Mouse (Mus musculus) kidney, postnatal 25 days (tissue): Measurements from ENCODE around the gene Cenpv.

Source experiments
- DNase-seq, 2 experiments: peaks; one replicate each; pipeline ENCODE4 v3.0.0; 2021; ENCODE audit warnings: mixed read lengths in 2 of 2

Cenpv gene

DNA sequence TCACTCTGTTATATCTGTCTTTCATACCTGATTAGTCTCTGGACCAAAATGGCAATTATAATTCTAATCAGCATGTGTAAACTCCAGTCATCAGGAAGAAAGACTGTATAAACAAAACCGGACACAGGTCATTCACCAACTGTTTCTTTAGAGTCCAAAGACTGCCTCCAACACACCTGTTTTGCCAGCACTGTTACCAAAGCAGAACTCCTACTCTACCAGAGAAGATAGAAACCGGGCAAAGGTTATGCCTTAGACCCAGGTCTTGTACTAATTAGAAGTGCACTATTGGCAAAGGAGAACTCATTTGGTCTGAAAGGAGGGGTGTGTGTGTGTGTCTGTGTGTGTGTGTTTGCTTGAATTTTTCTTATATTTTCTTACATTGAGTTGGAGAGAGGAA lies 38.5 kb downstream of the Cenpv start:
- DNase-seq = no peak

DNA sequence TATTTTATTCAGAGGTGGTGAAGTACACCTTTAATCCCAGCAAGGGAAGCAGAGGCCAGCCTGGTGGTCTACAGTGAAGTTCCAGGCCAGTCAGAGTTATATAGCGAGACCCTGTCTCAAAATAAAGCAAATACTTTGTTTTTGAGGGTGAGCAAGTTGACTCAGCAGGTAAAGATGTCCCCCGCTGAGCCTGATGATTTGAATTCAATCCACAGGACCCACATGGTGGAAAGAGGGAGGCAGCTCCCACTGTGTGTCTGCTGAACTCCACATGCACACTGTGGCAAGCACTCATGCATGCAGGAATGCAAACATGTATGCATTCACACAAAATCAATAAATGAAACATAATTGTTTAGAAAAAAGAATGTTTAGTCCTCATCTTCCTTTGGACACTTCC lies 40.3 kb downstream of the Cenpv start:
- DNase-seq = no peak

DNA sequence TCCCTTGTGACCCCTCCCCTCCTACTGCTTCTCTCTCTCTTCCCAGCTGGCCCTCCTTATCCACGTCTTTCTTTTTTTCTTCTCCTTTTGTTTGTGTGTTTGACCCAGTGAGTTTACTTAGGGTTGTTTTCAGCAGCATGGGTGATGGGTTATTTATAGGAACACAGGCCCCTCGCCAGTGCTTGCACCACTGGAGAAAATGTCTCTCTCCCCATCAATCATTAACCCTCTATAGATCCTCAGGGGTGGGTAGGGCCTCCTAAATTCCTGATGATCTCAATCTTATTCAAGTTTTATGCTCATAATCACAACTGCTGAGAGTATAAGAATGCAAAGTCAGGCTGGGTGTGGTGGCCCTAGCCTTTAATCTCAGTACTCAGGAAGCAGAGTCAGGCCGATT lies 41.9 kb downstream of the Cenpv start:
- DNase-seq = no peak

DNA sequence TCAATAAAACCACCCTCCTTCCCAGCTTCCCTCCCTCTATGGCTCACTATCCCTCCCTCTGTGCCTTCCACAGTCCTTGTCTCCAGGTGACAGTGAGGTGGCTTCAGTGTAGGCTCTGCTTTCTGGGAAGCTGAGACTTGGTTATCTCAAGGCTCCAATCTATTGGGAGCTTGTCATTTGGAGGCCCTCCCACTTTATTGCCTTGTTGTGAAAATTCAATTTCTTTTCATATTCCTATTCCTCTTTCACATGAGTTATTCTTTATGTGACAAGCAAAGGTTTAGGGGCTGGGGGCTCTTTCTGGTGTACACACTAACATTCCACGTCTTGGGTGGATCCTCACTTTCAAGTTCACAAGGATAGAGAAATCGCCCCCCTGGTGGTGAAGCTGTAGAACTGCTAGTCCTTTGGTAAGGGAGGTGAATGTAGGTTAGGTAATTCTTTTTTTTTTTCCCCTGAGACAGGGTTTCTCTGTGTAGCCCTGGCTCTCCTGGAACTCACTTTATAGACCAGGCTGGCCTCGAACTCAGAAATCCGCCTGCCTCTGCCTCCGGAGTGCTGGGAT lies 42.8 kb downstream of the Cenpv start:
- DNase-seq = no peak

DNA sequence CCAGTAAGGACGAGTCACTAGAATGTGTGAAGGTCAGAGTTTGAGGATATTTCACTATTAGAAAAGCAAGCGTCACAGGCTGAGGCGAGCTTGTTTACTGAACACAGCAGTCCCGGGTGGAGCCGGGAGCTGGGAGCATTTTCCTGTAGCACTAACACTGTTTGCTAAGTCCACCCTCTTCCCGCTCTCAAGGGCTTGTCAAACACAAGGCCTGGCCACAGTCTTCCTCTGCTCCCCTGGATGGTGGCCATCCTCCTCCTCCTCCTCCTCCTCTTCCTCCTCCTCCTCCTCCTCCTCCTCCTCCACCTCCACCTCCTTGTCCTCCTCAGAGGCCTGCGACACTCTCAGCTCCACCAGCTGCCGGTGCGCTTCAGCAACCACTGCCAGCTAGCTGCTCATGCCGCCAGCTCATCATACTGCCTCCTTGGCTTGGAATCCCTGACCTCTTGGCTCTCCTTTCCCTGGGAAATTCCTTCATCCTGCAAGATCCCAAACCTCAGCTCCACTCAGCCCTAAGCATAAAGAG lies 43.7 kb downstream of the Cenpv start:
- peak; percentile 56 to 72 for DNase-seq

DNA sequence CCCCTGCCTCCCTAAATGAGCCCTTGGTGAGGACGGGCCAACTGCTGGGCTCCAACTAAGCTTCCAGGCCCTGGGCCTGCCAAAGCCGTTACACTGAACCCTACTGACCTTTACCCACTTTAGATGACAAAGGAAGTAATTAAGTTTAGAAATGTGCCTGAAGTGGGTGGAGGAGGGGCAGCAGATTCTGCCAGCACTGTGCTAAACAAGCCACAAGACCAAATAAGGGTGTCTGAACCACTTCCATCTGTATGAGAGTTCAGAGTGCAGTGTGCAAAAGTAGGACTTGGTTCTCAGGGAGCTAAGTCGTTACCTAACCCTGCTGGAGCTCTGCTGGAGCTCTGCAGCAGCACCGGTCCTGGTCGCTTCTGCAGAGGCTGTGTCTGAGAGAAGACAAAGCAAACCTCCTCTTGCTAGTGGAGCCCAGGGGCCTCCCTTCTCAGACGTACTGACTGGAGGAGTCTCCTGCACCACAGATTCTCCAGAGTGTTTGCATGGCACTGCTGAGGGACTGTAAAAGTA lies 44.2 kb downstream of the Cenpv start:
- DNase-seq = peak; percentile 89 to 93

DNA sequence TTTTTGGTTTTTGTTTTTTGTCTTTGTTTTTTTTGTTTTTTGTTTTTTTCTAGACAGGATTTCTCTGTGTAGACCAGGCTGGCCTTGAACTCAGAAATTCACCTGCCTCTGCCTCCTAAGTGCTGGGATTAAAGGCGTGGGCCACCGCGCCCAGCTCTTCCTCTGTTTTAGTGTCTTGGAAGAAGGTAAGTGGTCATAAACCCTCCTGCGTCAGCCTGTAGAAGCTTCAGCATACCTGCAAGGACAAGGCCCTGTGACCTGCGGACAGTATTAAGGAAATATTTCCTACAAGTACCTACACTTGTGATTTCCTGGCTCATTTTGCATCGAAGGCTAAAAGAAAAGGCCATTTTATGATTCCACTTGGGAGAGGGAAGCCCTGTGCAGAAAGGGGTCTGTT lies 45.4 kb downstream of the Cenpv start:
- DNase-seq = no peak

DNA sequence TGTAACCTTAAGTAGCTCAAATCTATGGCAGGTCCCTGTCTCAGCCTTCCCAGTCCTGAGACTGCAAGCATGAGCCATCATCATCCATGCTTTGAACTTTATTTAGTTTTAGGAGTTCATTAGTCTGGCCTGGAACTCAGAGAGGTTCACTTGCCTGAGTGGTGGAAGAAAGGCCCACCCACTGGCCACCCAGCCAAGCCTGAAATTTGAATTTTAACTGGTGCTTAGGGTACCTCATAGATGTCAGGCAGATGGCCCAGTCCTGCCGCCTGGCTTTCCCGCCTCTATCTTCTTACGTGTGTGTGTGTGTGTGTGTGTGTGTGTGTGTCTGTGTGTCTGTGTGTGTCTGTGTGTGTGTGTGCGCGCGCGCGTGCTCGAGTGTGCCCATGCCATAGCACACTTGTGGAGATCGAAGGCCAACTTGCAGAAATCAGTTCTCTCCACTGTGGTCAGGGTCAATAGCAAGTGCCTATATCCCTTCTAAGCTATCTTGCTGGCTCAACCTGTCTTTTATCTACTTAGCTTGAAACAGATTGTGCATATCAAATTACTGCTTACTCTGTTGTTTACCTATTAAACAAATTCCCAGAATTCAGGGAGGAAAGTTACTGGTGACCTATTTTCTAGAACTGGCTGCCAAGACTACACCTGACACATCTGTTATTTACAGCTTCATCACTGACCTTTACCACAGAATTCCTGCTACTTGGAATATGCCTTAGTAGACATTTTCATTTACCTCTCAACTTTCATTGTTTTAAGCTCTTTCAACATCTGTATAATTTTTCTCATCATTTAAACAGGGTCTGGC lies 51.3 kb downstream of the Cenpv start:
- peak in 1 of 2 experiments; percentile 23 for DNase-seq

DNA sequence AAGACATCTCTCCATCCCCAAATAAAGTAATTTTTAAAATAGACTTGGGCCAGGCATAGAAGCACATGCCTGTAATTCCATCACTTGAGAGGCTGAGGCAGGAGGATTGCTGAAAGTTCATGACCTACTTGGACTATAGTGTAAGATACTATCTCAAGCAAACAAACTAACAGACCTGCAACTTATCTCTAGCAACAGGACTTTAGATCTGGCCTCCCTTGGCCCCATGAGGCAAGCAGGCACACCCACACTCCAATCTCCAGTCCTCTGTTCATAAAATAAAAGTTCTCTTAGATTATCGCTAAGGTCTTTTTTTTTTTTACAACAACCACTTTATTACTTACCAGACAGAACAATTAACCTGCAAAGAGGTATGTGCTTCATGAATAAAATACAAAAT lies 52.1 kb downstream of the Cenpv start:
- DNase-seq = no peak

DNA sequence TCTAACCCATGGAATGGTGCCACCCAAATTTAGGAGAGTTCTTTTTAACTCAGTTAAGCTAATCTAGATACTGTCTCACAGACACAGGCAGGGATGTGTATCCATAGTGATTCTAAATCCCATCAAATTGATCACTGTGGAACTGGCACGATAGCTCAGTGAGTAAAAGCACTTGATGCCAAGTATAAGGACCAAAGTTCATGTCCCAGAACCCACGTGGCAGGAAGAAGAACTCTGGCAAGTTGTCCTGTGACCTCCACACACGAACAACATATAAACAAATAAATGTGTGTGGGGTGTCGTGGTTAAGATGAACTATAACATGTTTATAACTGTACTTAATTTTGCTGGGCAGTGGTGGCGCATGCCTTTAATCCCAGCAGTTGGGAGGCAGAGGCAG lies 59.5 kb downstream of the Cenpv start:
- DNase-seq = peak; percentile 25 to 60

DNA sequence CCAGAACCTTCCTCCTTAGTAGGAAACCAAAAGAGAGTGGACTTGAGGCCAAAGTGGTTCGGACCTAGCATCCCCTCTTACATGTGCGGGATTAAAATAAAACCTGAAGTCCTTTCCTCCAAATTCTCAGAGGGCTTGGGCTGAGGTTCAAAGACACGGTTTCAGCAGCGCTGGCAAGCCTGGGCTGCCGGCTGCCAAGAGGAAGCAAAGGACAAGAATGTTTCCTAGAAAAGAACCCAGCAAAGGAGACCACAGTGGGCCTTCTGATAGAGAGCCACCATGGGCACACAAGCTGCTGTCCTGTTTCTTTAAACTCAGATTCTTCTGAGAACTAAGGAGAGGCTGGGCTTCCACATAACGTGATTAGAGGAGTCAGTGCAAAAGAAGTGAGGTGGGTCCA lies 60.1 kb downstream of the Cenpv start:
- peak; percentile 28 to 65 for DNase-seq

DNA sequence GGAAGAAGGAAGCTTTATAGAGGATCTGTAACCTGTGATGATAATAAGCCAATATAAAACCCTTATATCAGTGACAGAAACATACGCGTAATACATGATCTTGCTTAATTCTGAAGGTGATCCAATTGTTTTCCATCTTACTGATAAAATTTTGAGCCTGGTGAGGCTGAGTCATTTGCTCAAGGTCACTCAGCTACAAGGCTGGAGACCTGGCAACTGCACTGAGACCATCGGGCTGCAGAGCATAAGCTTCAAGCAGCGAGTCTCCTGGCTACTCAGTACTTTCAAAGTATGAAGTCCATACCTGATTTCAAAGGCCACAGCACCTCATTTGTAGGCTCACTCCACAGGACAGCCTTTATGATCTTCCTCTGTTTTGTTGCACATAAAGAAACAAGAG lies 62.9 kb downstream of the Cenpv start:
- DNase-seq = no peak
